Mouse (Mus musculus) lung, postnatal 10 days (tissue): ENCODE results near the gene Angpt4.

ENCODE experiments used
- DNase-seq: peaks from one replicate; pipeline ENCODE4 v3.0.0; 2021

Gene Angpt4

DNA sequence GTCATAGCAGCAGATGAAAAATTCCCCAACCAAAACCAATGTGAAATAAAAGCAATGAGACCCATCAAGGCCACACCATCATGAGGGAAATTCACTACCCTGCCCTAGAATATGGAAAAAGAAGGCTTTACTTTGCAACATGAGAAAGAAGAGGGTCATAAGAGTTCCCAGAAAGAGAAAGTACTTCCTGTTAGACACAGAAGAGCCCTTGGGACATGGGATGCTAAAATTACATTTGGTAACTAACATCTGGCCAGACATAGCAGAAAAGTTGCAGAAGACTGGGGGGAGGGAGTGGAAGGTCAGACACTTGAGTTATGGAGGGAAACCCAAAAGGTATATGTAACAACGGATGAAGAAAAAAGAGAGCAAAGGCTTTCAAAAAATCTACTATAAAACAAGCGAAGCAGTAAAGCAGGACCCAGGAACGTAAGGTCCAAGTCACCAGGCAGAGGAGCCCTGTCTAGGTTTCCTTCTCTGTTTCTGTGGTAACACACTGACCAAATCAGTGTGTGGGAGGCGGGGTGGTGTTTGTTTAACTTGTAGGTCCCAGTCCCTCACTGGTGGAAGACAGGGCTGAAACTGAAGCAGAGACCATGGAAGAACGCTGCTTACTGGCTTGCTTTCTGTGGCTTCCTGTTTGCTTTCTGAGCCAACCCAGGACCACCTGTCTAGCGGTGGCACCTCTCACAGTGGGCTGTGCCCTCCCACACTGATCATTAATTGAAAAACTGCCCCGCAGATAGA, 74.6 kb downstream of the Angpt4 start:
- no peak for DNase-seq

DNA sequence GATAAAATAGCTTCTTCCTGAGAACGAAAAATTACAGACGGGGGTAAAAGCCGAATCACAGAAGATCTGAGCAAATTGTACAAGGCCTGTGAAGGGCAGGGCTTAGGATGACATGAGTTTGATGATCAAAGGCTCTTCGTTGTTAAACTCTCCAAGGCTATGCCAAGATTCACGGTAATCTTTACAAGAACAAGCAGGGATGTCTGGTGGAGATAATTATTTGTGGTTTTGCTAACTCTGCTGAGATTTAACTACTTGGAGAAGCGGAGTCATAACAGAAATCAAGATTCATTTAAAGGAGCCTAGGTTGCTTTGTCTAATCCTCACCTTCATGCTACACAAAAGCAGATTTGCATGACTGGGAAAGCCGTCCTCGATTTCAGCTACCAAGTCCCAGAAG, 75.9 kb downstream of the Angpt4 start:
- DNase-seq, result no peak

- DNase-seq, result no peak
Observed at GRCm38 (mm10) chr2:151988978-151989377, 78.0 kb downstream of the Angpt4 start.

- no peak for DNase-seq
Observed at GRCm38 (mm10) chr2:151990985-151991394, 80.0 kb downstream of the Angpt4 start.

GRCm38 (mm10) chr2:151991446-151991845, 80.4 kb downstream of the Angpt4 start:
- DNase-seq, result no peak

DNA sequence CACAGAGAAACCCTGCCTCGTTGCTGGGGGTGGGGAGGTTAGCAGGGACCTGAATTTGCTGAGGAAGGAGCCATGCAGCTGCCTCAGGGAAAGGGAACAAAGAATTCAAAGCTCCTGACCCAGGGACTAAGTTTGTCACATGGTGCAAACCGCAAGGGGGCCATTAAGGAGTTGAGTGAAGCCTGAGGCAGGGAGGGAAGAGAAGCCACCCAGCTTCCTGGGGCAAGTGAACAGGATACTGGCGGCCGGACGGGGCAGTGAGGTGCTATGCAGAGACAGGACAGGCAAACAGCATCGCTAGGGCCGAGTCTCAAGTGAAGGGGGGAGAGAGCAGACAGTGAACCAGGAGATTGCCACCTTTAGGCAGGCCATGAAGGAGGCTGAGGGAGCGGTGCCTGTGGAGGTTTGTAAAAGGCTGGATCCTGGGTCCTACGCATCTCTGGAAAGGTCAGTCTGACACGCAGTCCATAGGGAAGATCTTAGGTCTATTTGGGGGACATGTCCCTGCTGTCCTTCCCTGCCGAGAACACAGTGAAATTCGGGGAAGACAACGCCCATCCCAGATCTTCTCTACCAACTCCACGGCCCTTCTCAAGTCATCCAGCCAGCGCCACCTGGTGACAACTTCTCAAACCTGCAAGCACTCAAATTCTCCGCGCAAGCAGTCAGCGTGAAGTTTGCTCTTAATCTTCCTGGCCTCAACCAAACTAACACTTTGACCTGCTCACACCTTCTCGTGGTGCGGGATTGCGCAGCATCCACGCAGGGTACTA, 83.5 kb downstream of the Angpt4 start:
- peak; percentile 86 for DNase-seq
